Mouse (Mus musculus) lung, embryonic 16.5 days (tissue): ENCODE data around the gene Ceacam19. TPM values are rescaled to one million over a fixed set of nuclear protein-coding genes. Genes with fewer than 3 reads are reported as not detected.

ENCODE experiments used
- ATAC-seq: fragments of 200-750 bp; cut with Nextera tagmentation; 2 replicates; pipeline ENCODE4 v1.8.0; 2017; ENCODE audit warnings: low read depth, mild to moderate bottlenecking, moderate library complexity
- H3K27ac ChIP-seq: fragments of 300-500 bp; sonication (generic); 2 replicates; pipeline ENCODE4 v1.5.1; 2014; ENCODE audit warnings: mild to moderate bottlenecking, control low read depth, low read length
- H3K27me3 ChIP-seq: fragments of 300-500 bp; sonication (generic); 2 replicates; pipeline ENCODE4 v1.6.1; 2014; ENCODE audit warnings: low read depth, low read length, mixed read lengths; ENCODE audit not compliant: control insufficient read depth, insufficient read depth
- H3K36me3 ChIP-seq: fragments of 300-500 bp; sonication (generic); 2 replicates; pipeline ENCODE4 v1.6.1; 2014; ENCODE audit warnings: low read length; ENCODE audit not compliant: control insufficient read depth, insufficient read depth
- H3K4me1 ChIP-seq: fragments of 300-500 bp; sonication (generic); replicated peaks from 2 replicates; pipeline ENCODE4 v1.6.1; 2014; ENCODE audit warnings: low read length, mixed read lengths; ENCODE audit not compliant: control insufficient read depth, insufficient read depth
- H3K4me2 ChIP-seq: fragments of 300-500 bp; sonication (generic); 2 replicates; pipeline ENCODE4 v1.6.1; 2014; ENCODE audit warnings: low read depth, low read length, control low read depth
- H3K4me3 ChIP-seq: fragments of 300-500 bp; sonication (generic); 2 replicates; pipeline ENCODE4 v1.5.1; 2014; ENCODE audit warnings: mild to moderate bottlenecking, low read length, control low read depth
- H3K9ac ChIP-seq: fragments of 300-500 bp; sonication (generic); 2 replicates; pipeline ENCODE4 v1.6.1; 2014; ENCODE audit warnings: low read length, control low read depth
- H3K9me3 ChIP-seq: fragments of 300-500 bp; sonication (generic); 2 replicates; pipeline ENCODE4 v1.6.1; 2016; ENCODE audit warnings: low read length; ENCODE audit not compliant: control insufficient read depth
- WGBS: fragments of 180-500 bp; shearing (Covaris S2); extraction: QIAGEN DNeasy Blood & Tissue Kit; methylation state at CpG from one replicate; pipeline ENCODE4 v1.1.7; 2014; 5-methylcytosine and 5-hydroxymethylcytosine counted together
- polyA plus RNA-seq: library from polyadenylated mRNA; unstranded; fragments of >200 nt; fragmentation: Nextera tagmentation; extraction: Ambion mirVana; gene quantifications from 2 replicates; pipeline ENCODE4 v1.2.1, GENCODE M21; 2015

Ceacam19 gene
- polyA plus RNA-seq, 1 experiment from 2014 or later = not detected

DNA sequence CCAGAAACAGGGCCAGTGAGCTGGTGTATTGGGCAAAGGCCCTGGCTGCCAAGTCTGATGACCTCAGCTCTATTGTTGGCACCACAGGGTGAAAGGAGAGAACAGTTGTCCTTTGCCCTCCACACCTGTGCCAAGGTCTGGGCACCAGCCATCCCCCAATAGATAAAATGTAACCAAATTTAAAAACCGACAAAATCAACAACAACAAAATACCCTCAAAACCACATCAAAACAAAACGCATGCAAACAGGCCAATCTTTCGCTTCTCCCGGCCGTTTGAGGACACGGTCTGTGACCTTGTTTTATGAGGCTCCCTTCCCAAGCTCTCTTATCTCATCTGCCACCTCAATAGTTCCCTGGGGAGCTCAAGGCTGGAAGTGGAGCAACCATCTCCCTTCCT is 21.3 kb downstream of the Ceacam19 start:
- no peak overlapping the region for H3K4me3 ChIP-seq
- no peaks in the 10 kb centered on the region for H3K36me3 ChIP-seq
- no peak overlapping the region for H3K9ac ChIP-seq
- H3K27me3 ChIP-seq = no peaks in the 10 kb centered on the region
- no peaks in the 10 kb centered on the region for H3K9me3 ChIP-seq
- peaks cover 1% of the 10 kb centered on the region; the same call in 1 of the 2 replicates for H3K4me1 ChIP-seq
- no peak overlapping the region for H3K27ac ChIP-seq
- no peak overlapping the region for H3K4me2 ChIP-seq
- WGBS = 75% methylated on average over 6 of the region's 6 CpGs
- no peak for ATAC-seq

GRCm38 (mm10) chr7:19865246-19866036 is 22.3 kb downstream of the Ceacam19 start:
- Histone ChIP-seq H3K27ac (no peak overlapping the region), H3K9ac (no peak overlapping the region), H3K4me2 (no peak overlapping the region), H3K4me3 (no peak overlapping the region), H3K27me3 (no peaks in the 10 kb centered on the region), H3K4me1 (no peaks in the 10 kb centered on the region), H3K36me3 (no peaks in the 10 kb centered on the region), H3K9me3 (no peaks in the 10 kb centered on the region)
- no peak for ATAC-seq
- WGBS = 51% methylated on average over 8 of the region's 8 CpGs

DNA sequence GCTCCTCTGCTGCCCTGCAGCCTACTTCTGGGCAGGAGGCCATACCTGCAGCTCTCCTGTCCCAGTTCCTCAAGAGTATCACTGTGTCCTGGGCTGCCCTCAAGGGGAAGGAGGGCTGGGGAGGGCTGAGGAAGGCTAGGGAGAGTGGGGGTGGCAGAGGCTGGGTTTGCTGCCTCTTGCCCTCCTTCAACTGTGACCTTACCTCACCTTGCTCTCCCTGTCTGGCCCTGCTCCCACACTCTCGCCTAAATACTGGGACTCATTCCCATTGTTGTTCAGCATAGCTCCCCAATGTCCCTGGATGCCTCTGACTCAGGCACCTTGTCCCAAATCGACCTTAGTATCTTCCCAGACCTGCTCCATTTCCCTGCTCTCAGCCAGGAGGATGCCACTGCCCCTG is 23.5 kb downstream of the Ceacam19 start:
- 18% methylated on average over 2 of the region's 2 CpGs for WGBS
- H3K4me1 ChIP-seq = no peaks in the 10 kb centered on the region
- H3K27ac ChIP-seq = no peak overlapping the region
- no peaks in the 10 kb centered on the region for H3K36me3 ChIP-seq
- H3K9ac ChIP-seq = no peak overlapping the region
- H3K27me3 ChIP-seq = no peaks in the 10 kb centered on the region
- no peak overlapping the region for H3K4me2 ChIP-seq
- no peak overlapping the region for H3K4me3 ChIP-seq
- ATAC-seq = no peak
- no peaks in the 10 kb centered on the region for H3K9me3 ChIP-seq

GRCm38 (mm10) chr7:19861199-19861598 is 26.6 kb downstream of the Ceacam19 start, which contains the start of gene Ceacam16:
Gene Ceacam16, minus strand, starts transcription at chr7:19861299.
- WGBS = 75% methylated on average over 9 of the region's 9 CpGs
- no peak within 1 kb of the TSS for H3K9ac ChIP-seq
- H3K36me3 ChIP-seq = no peaks in the 10 kb centered on the region
- H3K9me3 ChIP-seq = no peaks in the 10 kb centered on the region
- H3K4me3 ChIP-seq = no peak within 1 kb of the TSS
- ATAC-seq = no peak
- H3K4me2 ChIP-seq = no peak within 1 kb of the TSS
- H3K27me3 ChIP-seq = no peaks in the 10 kb centered on the region; the same call in 1 of the 2 replicates
- H3K4me1 ChIP-seq = no peaks in the 10 kb centered on the region
- no peak within 1 kb of the TSS for H3K27ac ChIP-seq

GRCm38 (mm10) chr7:19859740-19860139 is 28.0 kb downstream of the Ceacam19 start:
- H3K9ac ChIP-seq = no peak overlapping the region
- no peak for ATAC-seq
- H3K27me3 ChIP-seq = no peaks in the 10 kb centered on the region; the same call in 1 of the 2 replicates
- H3K4me1 ChIP-seq = no peaks in the 10 kb centered on the region
- no peak overlapping the region for H3K27ac ChIP-seq
- no peaks in the 10 kb centered on the region for H3K36me3 ChIP-seq
- no peak overlapping the region for H3K4me3 ChIP-seq
- no peaks in the 10 kb centered on the region for H3K9me3 ChIP-seq
- 53% methylated on average over 10 of the region's 10 CpGs for WGBS
- no peak overlapping the region for H3K4me2 ChIP-seq

GRCm38 (mm10) chr7:19856283-19856682 is 31.5 kb downstream of the Ceacam19 start:
- Histone ChIP-seq H3K9me3 (no peaks in the 10 kb centered on the region), H3K36me3 (no peaks in the 10 kb centered on the region), H3K4me3 (no peak overlapping the region), H3K27me3 (peaks cover 5% of the 10 kb centered on the region; the same call in 1 of the 2 replicates), H3K4me1 (no peaks in the 10 kb centered on the region), H3K9ac (no peak overlapping the region), H3K27ac (no peak overlapping the region), H3K4me2 (no peak overlapping the region)
- ATAC-seq = no peak
- 87% methylated on average over 6 of the region's 6 CpGs for WGBS

DNA sequence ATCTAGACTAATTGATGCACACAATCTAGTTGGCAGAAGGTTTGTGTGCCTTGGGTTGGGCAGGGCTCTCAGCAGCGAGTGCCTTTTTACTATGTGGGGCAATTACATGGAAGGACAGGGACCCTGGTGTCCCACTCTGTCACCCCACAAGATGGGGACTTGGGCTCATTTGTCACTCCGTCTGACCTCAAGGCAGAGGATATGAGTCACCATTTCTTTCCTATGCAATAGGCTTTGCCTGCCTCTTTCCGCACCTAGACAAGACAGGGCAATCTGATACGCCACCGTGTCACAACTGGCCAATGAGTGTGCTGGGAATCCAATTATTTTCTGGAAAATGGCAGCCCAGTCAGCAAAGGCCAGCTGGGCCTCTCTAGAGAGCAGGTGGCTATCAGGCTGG is 32.1 kb downstream of the Ceacam19 start:
- Histone ChIP-seq H3K4me3 (no peak overlapping the region), H3K4me1 (no peaks in the 10 kb centered on the region), H3K9ac (no peak overlapping the region), H3K9me3 (no peaks in the 10 kb centered on the region), H3K27me3 (peaks cover 5% of the 10 kb centered on the region; the same call in 1 of the 2 replicates), H3K4me2 (no peak overlapping the region), H3K36me3 (no peaks in the 10 kb centered on the region), H3K27ac (no peak overlapping the region)
- 80% methylated on average over 5 of the region's 5 CpGs for WGBS
- no peak for ATAC-seq

DNA sequence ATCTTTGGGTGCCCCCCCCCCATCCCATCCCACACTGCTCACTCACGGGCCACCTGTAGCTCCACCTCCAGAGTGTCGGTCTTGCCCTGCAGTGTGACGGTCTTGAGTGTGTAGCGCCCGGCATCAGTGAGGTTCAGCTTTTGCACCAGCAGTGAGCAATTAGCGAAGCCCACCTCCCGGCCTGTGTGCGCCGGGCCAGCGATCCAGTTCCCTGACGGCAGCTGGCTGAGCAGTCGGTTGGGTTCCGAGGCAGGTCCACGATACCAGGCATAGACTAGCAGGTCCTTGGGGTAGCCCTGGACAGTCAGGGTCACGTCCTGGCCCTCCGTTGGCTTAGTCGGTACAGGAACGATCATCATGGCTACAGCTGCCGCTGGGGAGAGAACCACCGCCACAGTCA is 34.2 kb downstream of the Ceacam19 start:
- Histone ChIP-seq H3K27me3 (peaks cover 5% of the 10 kb centered on the region; the same call in 1 of the 2 replicates), H3K4me1 (no peaks in the 10 kb centered on the region), H3K27ac (no peak overlapping the region), H3K4me3 (no peak overlapping the region), H3K36me3 (no peaks in the 10 kb centered on the region), H3K4me2 (no peak overlapping the region), H3K9ac (no peak overlapping the region), H3K9me3 (no peaks in the 10 kb centered on the region)
- ATAC-seq = no peak
- 84% methylated on average over 20 of the region's 20 CpGs for WGBS

GRCm38 (mm10) chr7:19851858-19852570 is 35.8 kb downstream of the Ceacam19 start, which contains the start of gene Gm19345:
Gene Gm19345, plus strand, starts transcription at chr7:19852003.
- Histone ChIP-seq H3K4me2 (peak within 1 kb of the TSS; percentile 29), H3K9me3 (no peaks in the 10 kb centered on the region), H3K27me3 (peaks cover 5% of the 10 kb centered on the region; the same call in 1 of the 2 replicates), H3K4me3 (peak within 1 kb of the TSS; percentile 12; the same call in 1 of the 2 replicates), H3K27ac (no peak within 1 kb of the TSS), H3K9ac (0 out of 2 replicates have a peak within 1 kb of the TSS, but pooled peaks have one; percentile 5), H3K4me1 (peaks cover 5% of the 10 kb centered on the region), H3K36me3 (no peaks in the 10 kb centered on the region)
- 4% methylated on average over 33 of the region's 33 CpGs for WGBS
- peak; percentile 76 for ATAC-seq
